Mouse (Mus musculus): ENCODE measurements around the gene Med18. TPM values are rescaled to one million over a fixed set of nuclear protein-coding genes. Genes with fewer than 3 reads are reported as not detected.

Med18 gene
- total and polyA plus RNA-seq, 3 experiments: 13.4 to 32.9 TPM; not detected in 1

GRCm38 (mm10) chr4:132505034-132505738 lies 41.5 kb upstream of the Med18 start:
- Histone ChIP-seq H3K9ac (ENCODE audit: control insufficient read depth, low read depth, low read length, poor library complexity, severe bottlenecking) (no peak overlapping the region), H3K9me3 (replicated peaks; ENCODE audit: insufficient read depth, low read length) (no peaks in the 10 kb centered on the region), H3K27ac (ENCODE audit: control insufficient read depth, low read depth, low read length) (peak overlapping the region; percentile 14; the same call in 1 of the 2 replicates), H3K27me3 (ENCODE audit: control insufficient read depth in 1 of 2, insufficient read depth in 2 of 2, low read length in 2 of 2) (no peaks in the 10 kb centered on the region), H3K36me3 (ENCODE audit: control insufficient read depth in 1 of 2, insufficient read depth in 2 of 2, low read length in 2 of 2) (peaks cover 11 to 44% of the 10 kb centered on the region in 2 experiments), H3K79me2 (ENCODE audit: control insufficient read depth, insufficient read depth, low read length, poor library complexity) (peaks cover 66% of the 10 kb centered on the region), H3K4me1 (ENCODE audit: control insufficient read depth in 1 of 2, insufficient read depth in 2 of 2, low read length in 2 of 2) (peaks cover 25 to 37% of the 10 kb centered on the region in 2 experiments), H3K4me3 (ENCODE audit: control insufficient read depth in 1 of 2, insufficient read depth in 1 of 2, low read depth in 2 of 2, low read length in 2 of 2) (no peak overlapping the region)
- TF ChIP-seq ZNF384 (IDR thresholded peaks at IDR 0.05; ENCODE audit: low read depth, low read length) (no peak), MXI1 (IDR thresholded peaks at IDR 0.05; ENCODE audit: low read depth, low read length) (peak; percentile 18; the same call in 1 of the 2 replicates), POLR2A (IDR thresholded peaks at IDR 0.05; ENCODE audit: control insufficient read depth in 1 of 2, insufficient read depth in 1 of 2, low read depth in 1 of 2, low read length in 2 of 2, poor library complexity in 1 of 2) (no peak), CHD2 (IDR thresholded peaks at IDR 0.05; ENCODE audit: low read length) (peak; percentile 41), RAD21 (IDR thresholded peaks at IDR 0.05; ENCODE audit: low read depth, low read length) (no peak), EP300 (IDR thresholded peaks at IDR 0.05; ENCODE audit: low read depth in 1 of 2, low read length in 2 of 2) (peak in 1 of 2 experiments; percentile 27; a peak in 2 of 4 replicates), MAZ (IDR thresholded peaks at IDR 0.05; ENCODE audit: low read depth, low read length) (0 out of 2 replicates have a peak, but pooled peaks have one; percentile 37), POLR2AphosphoS2 (IDR thresholded peaks at IDR 0.05; ENCODE audit: low read length) (no peak), MAFK (IDR thresholded peaks at IDR 0.05; ENCODE audit: borderline replicate concordance, low read depth, low read length) (peak; percentile 47; the same call in 1 of the 2 replicates), TAL1 (IDR thresholded peaks at IDR 0.05; ENCODE audit: low read length) (0 out of 2 replicates have a peak, but pooled peaks have one; percentile 4)
- DNase-seq (ENCODE audit: low read depth, low spot score): peak; percentile 37

- peaks cover 48% of the 10 kb centered on the region for H3K79me2 ChIP-seq (ENCODE audit: control insufficient read depth, insufficient read depth, low read length, poor library complexity)
- H3K4me3 ChIP-seq (ENCODE audit: control insufficient read depth in 1 of 2, insufficient read depth in 1 of 2, low read depth in 2 of 2, low read length in 2 of 2): no peak overlapping the region
- no peaks in the 10 kb centered on the region for H3K9me3 ChIP-seq (replicated peaks; ENCODE audit: insufficient read depth, low read length)
- no peak for DNase-seq (ENCODE audit: low read depth, low spot score)
- TF ChIP-seq POLR2A (IDR thresholded peaks at IDR 0.05; ENCODE audit: control insufficient read depth in 1 of 2, insufficient read depth in 1 of 2, low read depth in 1 of 2, low read length in 2 of 2, poor library complexity in 1 of 2) (no peak), CHD2 (IDR thresholded peaks at IDR 0.05; ENCODE audit: low read length) (no peak), NELFE (IDR thresholded peaks at IDR 0.05; ENCODE audit: low read depth, low read length) (no peak), GATA1 (IDR thresholded peaks at IDR 0.05; ENCODE audit: low read depth, low read length) (no peak), MYC (IDR thresholded peaks at IDR 0.05; ENCODE audit: low read depth, low read length) (no peak), RAD21 (IDR thresholded peaks at IDR 0.05; ENCODE audit: low read depth, low read length) (no peak), BHLHE40 (IDR thresholded peaks at IDR 0.05; ENCODE audit: borderline replicate concordance, low read depth, low read length) (no peak), RCOR1 (IDR thresholded peaks at IDR 0.05; ENCODE audit: low read depth, low read length) (no peak), TCF12 (IDR thresholded peaks at IDR 0.05; ENCODE audit: low read depth, low read length) (no peak), SIN3A (IDR thresholded peaks at IDR 0.05; ENCODE audit: low read length) (no peak), KAT2A (conservative IDR thresholded peaks at IDR 0.05; ENCODE audit: low read depth, low read length) (no peak), ETS1 (IDR thresholded peaks at IDR 0.05; ENCODE audit: low read depth, low read length) (no peak), MAX (IDR thresholded peaks at IDR 0.05; ENCODE audit: low read length) (no peak), MXI1 (IDR thresholded peaks at IDR 0.05; ENCODE audit: low read depth, low read length) (no peak), POLR2AphosphoS2 (IDR thresholded peaks at IDR 0.05; ENCODE audit: low read length) (no peak), SMC3 (IDR thresholded peaks at IDR 0.05; ENCODE audit: low read depth, low read length) (no peak), USF1 (IDR thresholded peaks at IDR 0.05; ENCODE audit: low read depth, low read length) (no peak)
- peaks cover 23 to 43% of the 10 kb centered on the region in 2 experiments for H3K36me3 ChIP-seq (ENCODE audit: control insufficient read depth in 1 of 2, insufficient read depth in 2 of 2, low read length in 2 of 2)
- no peak overlapping the region for H3K27ac ChIP-seq (ENCODE audit: control insufficient read depth, low read depth, low read length)
- H3K27me3 ChIP-seq (ENCODE audit: control insufficient read depth in 1 of 2, insufficient read depth in 2 of 2, low read length in 2 of 2): no peaks in the 10 kb centered on the region
- H3K9ac ChIP-seq (ENCODE audit: control insufficient read depth, low read depth, low read length, poor library complexity, severe bottlenecking): no peak overlapping the region
- peaks cover 23 to 35% of the 10 kb centered on the region in 2 experiments for H3K4me1 ChIP-seq (ENCODE audit: control insufficient read depth in 1 of 2, insufficient read depth in 2 of 2, low read length in 2 of 2)
These were observed 39.6 kb upstream of the Med18 start for GRCm38 (mm10) chr4:132503344-132503743.
